Mouse (Mus musculus) erythroblast, embryonic 14.5 days (primary cell): ENCODE measurements around the gene Tpm3-rs7. TPM values are rescaled to one million over a fixed set of nuclear protein-coding genes. Genes with fewer than 3 reads are reported as not detected.
"Not testable (repeated sequence)": the region's sequence is repeated elsewhere in the genome, so short reads cannot be mapped to it uniquely, and the experiment has no call there.

ENCODE experiments used
- H3K27me3 ChIP-seq: 2 replicates; pipeline ENCODE4 v1.6.1; 2012; ENCODE audit warnings: inconsistent platforms; ENCODE audit not compliant: control insufficient read depth
- H3K36me3 ChIP-seq: 2 replicates; pipeline ENCODE4 v1.6.1; 2012; ENCODE audit warnings: mild to moderate bottlenecking, inconsistent platforms; ENCODE audit not compliant: control insufficient read depth
- H3K4me1 ChIP-seq: 2 replicates; pipeline ENCODE4 v1.6.1; 2012; ENCODE audit warnings: inconsistent platforms; ENCODE audit not compliant: control insufficient read depth
- H3K4me3 ChIP-seq: replicated peaks from 2 replicates; pipeline ENCODE3; 2012; ENCODE audit warnings: moderate library complexity, mild to moderate bottlenecking, inconsistent platforms
- H3K9me3 ChIP-seq: 2 replicates; pipeline ENCODE4 v1.6.1; 2012; ENCODE audit warnings: low read length, inconsistent platforms, mixed read lengths; ENCODE audit not compliant: control insufficient read depth
- GATA1 ChIP-seq: IDR thresholded peaks from 2 replicates; pipeline ENCODE4 v1.6.1; 2012; ENCODE audit warnings: low read length, inconsistent platforms, mixed read lengths
- TAL1 ChIP-seq: IDR thresholded peaks from 3 replicates; pipeline ENCODE4 v1.6.1; 2012; ENCODE audit warnings: low read length, inconsistent platforms, mixed read lengths
- polyA plus RNA-seq: library from polyadenylated mRNA; stranded (reverse); fragments of >175 nt; gene quantifications from 2 replicates; pipeline ENCODE4 v1.2.3, GENCODE M21; 2012

The Tpm3-rs7 gene
- 0.60 and 1.7 TPM in 2 replicates for polyA plus RNA-seq

- not testable (repeated sequence) for H3K36me3 ChIP-seq, H3K4me3 ChIP-seq, H3K4me1 ChIP-seq, H3K27me3 ChIP-seq, H3K9me3 ChIP-seq
Observed at GRCm38 (mm10) chr14:113314499-113314898, at the start of gene Tpm3-rs7. Tpm3-rs7 (plus strand) TSS chr14:113314608.

DNA sequence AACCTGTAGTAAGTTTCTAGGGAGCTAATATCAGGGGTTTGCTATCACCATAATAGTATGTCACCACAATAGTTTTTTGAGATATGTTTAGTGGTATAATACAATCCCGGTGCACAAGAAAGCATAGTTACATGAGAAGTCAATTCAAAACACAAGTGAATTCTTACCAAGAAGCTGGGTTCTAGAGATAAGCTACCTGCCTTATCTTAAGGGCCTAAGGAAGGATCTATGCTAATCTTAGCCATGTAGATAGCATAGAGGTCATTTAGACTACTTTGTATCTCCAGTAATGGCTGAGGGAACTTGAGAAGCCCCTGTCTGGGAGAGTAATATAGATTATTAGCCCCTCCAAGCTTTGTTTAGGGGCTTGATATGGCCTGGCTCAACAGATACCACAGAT lies 2.6 kb downstream of the Tpm3-rs7 start:
- Histone ChIP-seq H3K4me3 (no peak overlapping the region), H3K36me3 (no peaks in the 10 kb centered on the region; the same call in 1 of the 2 replicates), H3K4me1 (no peaks in the 10 kb centered on the region), H3K9me3 (peaks cover 8% of the 10 kb centered on the region), H3K27me3 (no peaks in the 10 kb centered on the region)
- TF ChIP-seq GATA1 (no peak), TAL1 (no peak)

GRCm38 (mm10) chr14:113363361-113363760 lies 49.0 kb downstream of the Tpm3-rs7 start:
- Histone ChIP-seq H3K9me3 (peaks cover 4% of the 10 kb centered on the region; the same call in 1 of the 2 replicates), H3K4me1 (no peaks in the 10 kb centered on the region), H3K4me3 (no peak overlapping the region), H3K27me3 (no peaks in the 10 kb centered on the region), H3K36me3 (no peaks in the 10 kb centered on the region)
- TF ChIP-seq GATA1, result no peak
- TF ChIP-seq TAL1, result no peak
